Mouse (Mus musculus) liver, embryonic 14.5 days (tissue): Measurements from ENCODE around the gene Ankrd11. TPM values are rescaled to one million over a fixed set of nuclear protein-coding genes. Genes with fewer than 3 reads are reported as not detected.

ENCODE experiments used
- ATAC-seq: fragments of 200-750 bp; cut with Nextera tagmentation; 2 replicates; pipeline ENCODE4 v1.8.0; 2017; ENCODE audit warnings: moderate number of reproducible peaks, mild to moderate bottlenecking, moderate library complexity; ENCODE audit not compliant: insufficient read depth
- DNase-seq, 3 experiments: peaks; one replicate each; pipeline ENCODE4 v3.0.0-alpha.2; 2012 to 2013; ENCODE audit warnings: low read depth in 3 of 3, low spot score in 3 of 3
- H3K27ac ChIP-seq: fragments of 300-500 bp; sonication (generic); 2 replicates; pipeline ENCODE4 v1.5.1; 2014; ENCODE audit warnings: moderate library complexity, mild to moderate bottlenecking, control low read depth, inconsistent platforms
- H3K27me3 ChIP-seq: fragments of 300-500 bp; sonication (generic); 2 replicates; pipeline ENCODE4 v1.6.1; 2014; ENCODE audit warnings: mild to moderate bottlenecking, low read length, moderate library complexity; ENCODE audit not compliant: control insufficient read depth, insufficient read depth
- H3K36me3 ChIP-seq: fragments of 300-500 bp; sonication (generic); replicated peaks from 2 replicates; pipeline ENCODE4 v1.6.1; 2014; ENCODE audit warnings: low read depth; ENCODE audit not compliant: control insufficient read depth, insufficient read depth
- H3K4me1 ChIP-seq, 2 experiments: fragments of 200-500 bp in 1 of 2; fragments of 300-500 bp in 1 of 2; sonication (generic) in 1 of 2; replicated peaks; 2 replicates each; pipeline ENCODE4 v1.6.1; 2012 to 2014; ENCODE audit warnings: antibody characterized with exemption in 1 of 2, inconsistent platforms in 1 of 2, low read length in 1 of 2; ENCODE audit not compliant: control insufficient read depth in 2 of 2, insufficient read depth in 2 of 2
- H3K4me2 ChIP-seq: fragments of 300-500 bp; sonication (generic); 2 replicates; pipeline ENCODE4 v1.6.1; 2014; ENCODE audit warnings: low read depth, mild to moderate bottlenecking, control low read depth, moderate library complexity
- H3K4me3 ChIP-seq, 2 experiments: fragments of 200-500 bp in 1 of 2; fragments of 300-500 bp in 1 of 2; sonication (generic) in 1 of 2; 2 replicates each; pipeline ENCODE4 v1.5.1; 2012 to 2014; ENCODE audit warnings: low read depth in 2 of 2, low read length in 2 of 2, mild to moderate bottlenecking in 2 of 2, control low read depth in 1 of 2, inconsistent platforms in 1 of 2, moderate library complexity in 1 of 2; ENCODE audit not compliant: insufficient read depth in 1 of 2
- H3K9ac ChIP-seq: fragments of 300-500 bp; sonication (generic); replicated peaks from 2 replicates; pipeline ENCODE4 v1.6.1; 2014; ENCODE audit warnings: mild to moderate bottlenecking, control low read depth, moderate library complexity
- H3K9me3 ChIP-seq: fragments of 300-500 bp; sonication (generic); 2 replicates; pipeline ENCODE4 v1.6.1; 2016; ENCODE audit warnings: low read length, mixed read lengths; ENCODE audit not compliant: control insufficient read depth
- CTCF ChIP-seq: IDR thresholded peaks from 2 replicates; pipeline ENCODE4 v1.5.1; 2016; ENCODE audit warnings: antibody characterized with exemption, low read depth, control low read depth
- EP300 ChIP-seq: IDR thresholded peaks from 2 replicates; pipeline ENCODE4 v1.6.1; 2016; ENCODE audit warnings: antibody characterized with exemption, low read depth
- WGBS: fragments of 180-500 bp; shearing (Covaris S2); extraction: QIAGEN DNeasy Blood & Tissue Kit; methylation state at CpG from one replicate; pipeline ENCODE4 v1.1.7; 2014; ENCODE audit not compliant: insufficient replicate concordance; 5-methylcytosine and 5-hydroxymethylcytosine counted together
- polyA plus RNA-seq, 2 experiments: library from polyadenylated mRNA; depleted of rRNA in 1 of 2; stranded (reverse) in 1 of 2; unstranded in 1 of 2; fragments of >200 nt; fragmentation: Nextera tagmentation in 1 of 2; extraction: Ambion mirVana in 1 of 2; gene quantifications; 2 replicates each; pipeline versions ENCODE4 v1.2.1 to v1.2.3; 2012 to 2014

Ankrd11 gene
- polyA plus RNA-seq, 2 experiments: 10.8 to 12.4 TPM

DNA sequence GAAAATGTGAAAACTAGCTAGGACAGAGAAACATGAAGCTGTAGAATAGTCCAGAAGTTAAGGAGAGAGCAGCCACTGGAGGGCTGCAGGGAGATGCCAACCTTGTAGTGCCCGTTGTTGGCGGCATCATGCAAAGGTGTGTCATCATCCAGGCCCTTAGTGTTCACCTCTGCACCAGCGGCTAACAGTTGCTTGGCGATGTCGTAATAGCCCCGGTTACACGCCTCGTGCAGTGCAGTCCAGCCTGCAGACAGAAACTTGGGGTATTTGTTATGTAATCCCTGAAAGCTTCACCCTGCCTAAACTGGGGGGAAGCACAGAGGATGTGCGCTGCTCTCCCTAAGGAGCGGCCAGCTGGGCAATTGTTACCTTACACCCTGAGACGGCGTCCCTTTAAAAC is 143.6 kb downstream of the Ankrd11 start:
- no peaks in the 10 kb centered on the region for H3K4me1 ChIP-seq
- no peaks in the 10 kb centered on the region for H3K27me3 ChIP-seq
- no peak overlapping the region for H3K27ac ChIP-seq
- TF ChIP-seq CTCF (no peak), EP300 (no peak)
- ATAC-seq (peak; percentile 34), DNase-seq (peak in 1 of 3 experiments; percentile 22)
- no peak overlapping the region for H3K4me3 ChIP-seq
- WGBS: 82% methylated on average over 12 of the region's 12 CpGs
- H3K36me3 ChIP-seq: peaks cover 52% of the 10 kb centered on the region
- H3K9ac ChIP-seq: no peak overlapping the region
- no peaks in the 10 kb centered on the region for H3K9me3 ChIP-seq
- H3K4me2 ChIP-seq: no peak overlapping the region

DNA sequence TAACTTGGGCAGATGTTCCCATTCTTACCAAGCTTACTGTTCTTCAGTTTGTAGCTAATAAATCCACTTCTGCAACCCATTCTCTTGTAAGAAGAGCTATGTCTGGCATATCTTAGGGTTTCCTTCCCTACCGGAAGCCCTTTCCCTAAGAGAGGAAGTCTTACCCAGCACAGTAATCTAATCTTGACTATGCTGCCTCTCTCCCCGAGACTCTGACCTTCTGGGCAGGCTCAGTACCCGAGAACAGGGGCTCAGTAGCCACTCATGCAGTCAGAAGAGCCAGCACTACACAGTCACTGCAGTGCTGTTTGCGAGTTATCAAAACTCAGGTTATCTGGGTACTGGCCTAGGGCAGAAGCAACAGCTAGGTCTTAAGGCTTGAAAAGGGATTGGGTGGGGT is 144.1 kb downstream of the Ankrd11 start:
- no peak overlapping the region for H3K27ac ChIP-seq

DNA sequence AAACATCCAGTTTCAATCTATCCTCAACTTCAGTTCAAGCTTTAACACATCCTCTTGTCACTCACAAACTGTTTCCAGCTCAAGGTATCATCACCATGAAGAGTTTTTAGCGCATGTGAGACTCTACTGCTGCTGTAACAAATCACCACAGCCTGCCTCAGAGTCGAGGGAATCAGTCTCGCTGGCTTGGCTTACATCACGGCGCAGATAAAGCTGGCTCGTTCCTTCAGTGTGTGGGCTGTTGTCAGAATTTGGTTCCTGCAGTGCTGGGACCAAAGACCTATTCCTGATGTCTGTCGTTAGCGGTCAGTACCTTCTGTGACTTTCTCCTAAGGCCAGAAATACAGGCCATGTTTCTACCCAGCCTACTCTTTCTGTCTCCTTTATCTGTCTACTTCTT is 144.9 kb downstream of the Ankrd11 start:
- no peak for ATAC-seq
- H3K4me2 ChIP-seq: no peak overlapping the region
- no peak for DNase-seq
- peaks cover 63% of the 10 kb centered on the region for H3K36me3 ChIP-seq
- H3K27ac ChIP-seq: no peak overlapping the region
- WGBS: 86% methylated on average over 8 of the region's 8 CpGs
- H3K4me1 ChIP-seq: no peaks in the 10 kb centered on the region
- H3K9ac ChIP-seq: no peak overlapping the region
- TF ChIP-seq CTCF: no peak
- TF ChIP-seq EP300: no peak
- H3K9me3 ChIP-seq: no peaks in the 10 kb centered on the region
- H3K27me3 ChIP-seq: no peaks in the 10 kb centered on the region
- no peak overlapping the region for H3K4me3 ChIP-seq

More for the DNA sequence above, 144.1 kb downstream of the Ankrd11 start:
- no peak overlapping the region for H3K4me2 ChIP-seq
- H3K9me3 ChIP-seq: no peaks in the 10 kb centered on the region
- no peaks in the 10 kb centered on the region for H3K27me3 ChIP-seq
- TF ChIP-seq EP300: no peak
- no peak for TF ChIP-seq CTCF
- DNase-seq: no peak
- no peak overlapping the region for H3K4me3 ChIP-seq
- 51% methylated on average over 4 of the region's 4 CpGs for WGBS
- ATAC-seq: 0 out of 2 replicates have a peak, but pooled peaks have one; percentile 4
- peaks cover 57% of the 10 kb centered on the region for H3K36me3 ChIP-seq
- no peaks in the 10 kb centered on the region for H3K4me1 ChIP-seq
- no peak overlapping the region for H3K9ac ChIP-seq

DNA sequence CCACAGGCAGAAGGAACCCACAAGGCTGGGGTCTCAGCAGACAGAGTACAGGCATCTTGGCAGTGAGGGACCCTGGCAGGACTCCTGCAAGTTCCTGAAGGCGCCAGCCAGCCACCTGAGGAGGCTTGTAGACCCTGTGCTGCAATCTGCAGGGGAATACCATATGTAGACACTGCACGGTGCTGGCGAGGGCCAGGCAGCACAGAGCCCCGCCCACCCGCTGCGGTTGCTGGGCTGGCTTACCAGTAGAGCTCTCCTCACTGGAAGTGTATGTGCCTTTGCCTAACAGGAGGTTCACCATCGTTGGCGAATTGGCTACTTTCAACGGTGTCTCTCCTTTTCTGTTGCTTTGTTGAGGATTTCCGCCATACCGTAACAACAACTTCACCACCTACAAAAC is 145.8 kb downstream of the Ankrd11 start:
- no peaks in the 10 kb centered on the region for H3K4me1 ChIP-seq
- no peak overlapping the region for H3K4me3 ChIP-seq
- no peak for DNase-seq
- 91% methylated on average over 11 of the region's 11 CpGs for WGBS
- no peak overlapping the region for H3K27ac ChIP-seq
- no peak for ATAC-seq
- H3K27me3 ChIP-seq: no peaks in the 10 kb centered on the region
- H3K36me3 ChIP-seq: peaks cover 71% of the 10 kb centered on the region
- no peaks in the 10 kb centered on the region for H3K9me3 ChIP-seq
- no peak overlapping the region for H3K4me2 ChIP-seq
- no peak overlapping the region for H3K9ac ChIP-seq
- TF ChIP-seq CTCF (no peak), EP300 (no peak)

DNA sequence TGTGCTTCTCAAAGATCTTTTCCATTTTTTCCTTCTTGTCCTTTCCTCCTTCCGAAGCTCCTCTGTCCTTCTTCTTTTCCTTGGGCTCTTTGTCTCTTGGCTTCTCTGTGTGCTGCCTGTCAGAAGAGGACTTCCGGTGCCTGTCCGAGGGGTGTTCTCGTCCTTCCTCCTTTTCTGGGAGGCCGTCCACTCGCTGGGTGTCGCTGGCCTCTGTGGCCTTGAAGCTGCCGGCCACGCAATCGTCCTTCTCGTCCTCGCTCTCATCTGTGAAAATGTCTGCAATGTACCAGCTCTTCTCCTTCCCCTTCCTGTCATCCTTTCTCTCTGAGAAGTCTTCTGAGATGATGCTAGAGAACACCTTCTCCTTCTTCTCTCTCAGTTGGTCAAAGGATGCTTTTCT is 148.6 kb downstream of the Ankrd11 start:
- Histone ChIP-seq H3K27me3 (no peaks in the 10 kb centered on the region), H3K9me3 (no peaks in the 10 kb centered on the region), H3K9ac (no peak overlapping the region), H3K4me3 (no peak overlapping the region), H3K27ac (no peak overlapping the region), H3K4me2 (no peak overlapping the region), H3K36me3 (peaks cover 72% of the 10 kb centered on the region), H3K4me1 (no peaks in the 10 kb centered on the region)
- TF ChIP-seq CTCF: no peak
- TF ChIP-seq EP300: no peak
- DNase-seq (no peak), ATAC-seq (no peak)
- WGBS: 84% methylated on average over 12 of the region's 12 CpGs

DNA sequence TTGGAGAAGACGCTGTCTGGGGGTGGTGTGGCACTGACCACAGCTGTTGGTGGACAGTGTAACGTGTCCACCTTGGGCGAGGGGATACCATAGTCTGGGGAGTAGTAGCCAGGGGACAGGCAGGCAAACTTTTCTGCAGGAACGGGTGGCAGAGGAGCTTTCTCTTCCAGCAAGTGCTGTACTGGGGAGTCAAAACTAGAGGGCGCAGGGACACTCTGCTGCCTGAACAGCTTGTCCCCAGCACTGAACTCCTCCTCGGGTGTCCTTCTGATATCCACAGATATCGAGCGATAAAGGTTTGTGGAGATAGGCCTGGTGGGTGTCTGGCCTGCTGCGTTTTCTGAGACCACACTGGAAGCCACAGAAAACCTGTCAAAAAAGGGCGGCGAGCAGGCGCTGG is 150.6 kb downstream of the Ankrd11 start:
- TF ChIP-seq CTCF (peak; percentile 26; the same call in 1 of the 2 replicates), EP300 (no peak)
- ATAC-seq: no peak
- WGBS: 76% methylated on average over 12 of the region's 12 CpGs

More for the DNA sequence above, 150.6 kb downstream of the Ankrd11 start:
- H3K4me2 ChIP-seq: no peak overlapping the region
- no peak overlapping the region for H3K4me3 ChIP-seq
- no peaks in the 10 kb centered on the region for H3K27me3 ChIP-seq
- H3K36me3 ChIP-seq: peaks cover 66% of the 10 kb centered on the region
- H3K9me3 ChIP-seq: no peaks in the 10 kb centered on the region
- no peak overlapping the region for H3K9ac ChIP-seq
- no peaks in the 10 kb centered on the region for H3K4me1 ChIP-seq
- no peak overlapping the region for H3K27ac ChIP-seq
- DNase-seq: no peak
